Mouse (Mus musculus) layer of hippocampus, adult 8-10 months (tissue): Measurements from ENCODE around the gene Git2. TPM values are rescaled to one million over a fixed set of nuclear protein-coding genes. Genes with fewer than 3 reads are reported as not detected.

Source experiments
- DNase-seq, 2 experiments: peaks; one replicate each; pipeline ENCODE4 v3.0.0; 2022; ENCODE audit warnings: low spot score in 2 of 2
- total RNA-seq, 4 experiments: library from RNA; stranded (reverse); gene quantifications; 2 replicates each; pipeline ENCODE4 v1.2.4; 2022

Gene Git2
- total RNA-seq, 4 experiments from 2014 or later: 51.1 to 61.4 (median 55.3) TPM

DNA sequence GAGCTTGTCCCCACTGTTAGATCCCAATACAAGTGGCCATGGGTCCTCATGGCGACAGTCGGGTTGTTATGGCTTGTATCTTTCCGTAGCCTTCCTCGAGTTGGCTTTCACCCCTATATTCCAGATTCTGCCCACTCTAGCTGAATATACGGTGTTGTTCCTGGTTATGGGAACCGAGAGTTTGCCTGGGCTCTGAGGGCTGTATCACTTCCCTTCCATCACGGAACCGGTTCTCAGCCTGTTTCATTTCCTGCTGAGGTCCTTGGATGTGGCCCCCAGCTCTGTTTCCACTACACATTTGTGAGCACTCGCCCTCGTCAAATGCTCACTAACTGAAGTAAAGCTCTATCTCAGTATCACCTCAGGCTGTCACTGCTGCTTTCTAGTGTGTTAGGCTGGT is 53.3 kb downstream of the Git2 start:
- no peak for DNase-seq

DNA sequence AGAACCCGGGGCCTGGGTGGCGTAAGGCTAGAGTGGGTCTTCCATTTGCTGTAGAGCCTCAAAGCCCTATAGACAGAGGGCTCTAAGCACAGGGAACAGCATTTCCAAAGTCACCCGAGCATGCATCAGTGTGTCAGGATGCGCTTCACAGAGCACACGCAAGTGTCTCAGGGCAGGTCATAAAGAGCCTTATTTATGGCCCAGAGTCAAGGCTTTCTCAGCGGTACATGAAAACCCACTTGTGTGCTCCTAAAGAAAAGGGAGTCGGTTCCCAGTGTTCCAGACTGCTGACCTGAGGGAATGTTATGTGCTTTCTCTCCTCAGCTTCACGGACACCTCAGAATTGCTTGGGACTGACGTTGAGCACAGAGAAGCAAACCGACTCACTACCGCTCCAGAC is 54.5 kb downstream of the Git2 start:
- no peak for DNase-seq

DNA sequence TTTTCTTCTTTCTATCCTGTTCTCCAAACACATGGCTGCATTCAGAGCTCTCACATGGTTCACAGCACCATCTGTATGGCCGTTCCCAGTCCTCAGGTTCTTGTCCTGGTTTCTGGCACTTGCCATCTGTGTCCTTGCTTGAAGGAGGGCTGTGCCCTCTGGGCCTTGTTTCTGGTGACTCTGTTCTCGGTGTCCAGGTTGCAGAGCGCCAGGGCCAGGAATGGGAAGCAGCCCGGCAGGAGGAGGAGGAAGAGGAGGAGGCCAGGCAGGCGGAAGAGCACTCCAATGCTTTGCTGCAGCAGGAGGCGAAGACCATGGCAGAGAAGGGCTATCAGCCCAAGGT is 55.4 kb downstream of the Git2 start:
- no peak for DNase-seq

DNA sequence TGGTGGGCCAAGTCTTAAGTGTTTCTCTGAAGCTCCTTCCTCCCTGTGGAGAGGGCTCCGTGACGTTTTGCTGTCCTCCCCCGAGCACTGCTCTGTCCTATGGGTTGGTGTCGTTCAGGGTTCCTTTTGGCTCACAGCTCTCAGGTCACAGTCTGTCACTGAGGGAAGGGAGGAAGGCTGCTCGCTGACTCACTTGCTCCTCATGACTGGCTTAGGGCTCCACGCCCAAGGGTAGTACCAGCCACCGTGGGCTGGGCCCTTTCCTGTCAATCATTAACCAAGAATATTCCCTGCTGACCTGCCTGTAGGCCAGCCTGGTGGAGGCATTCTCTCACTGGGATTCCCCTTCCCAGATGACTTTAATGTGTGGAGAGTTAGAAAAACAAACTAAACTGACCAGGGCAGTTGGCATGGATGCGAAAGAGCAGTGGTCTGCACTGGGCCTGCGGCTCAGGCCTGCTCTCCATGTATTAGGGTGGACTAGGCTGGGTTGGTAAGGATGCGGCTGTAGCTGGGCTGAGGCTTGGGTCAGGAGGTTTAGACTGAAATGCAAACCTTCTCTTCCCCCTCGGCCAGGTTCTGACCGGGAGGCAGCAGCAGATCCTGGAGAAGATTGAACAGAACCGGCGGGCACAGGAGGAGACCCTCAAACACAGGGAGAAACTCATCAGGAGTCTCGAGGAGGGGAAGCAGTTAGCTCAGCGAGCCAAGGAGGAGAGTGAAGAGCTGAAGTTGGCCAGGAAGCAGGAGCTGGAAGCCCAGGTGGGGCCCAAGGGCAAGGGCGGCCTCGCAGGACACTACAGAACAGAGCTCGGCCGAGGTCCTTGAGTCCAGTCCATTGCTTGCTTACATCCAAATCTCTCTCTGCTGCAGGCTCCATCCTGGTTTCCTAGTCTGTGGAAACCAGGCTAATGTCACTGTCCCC is 56.1 kb downstream of the Git2 start:
- no peak for DNase-seq

DNA sequence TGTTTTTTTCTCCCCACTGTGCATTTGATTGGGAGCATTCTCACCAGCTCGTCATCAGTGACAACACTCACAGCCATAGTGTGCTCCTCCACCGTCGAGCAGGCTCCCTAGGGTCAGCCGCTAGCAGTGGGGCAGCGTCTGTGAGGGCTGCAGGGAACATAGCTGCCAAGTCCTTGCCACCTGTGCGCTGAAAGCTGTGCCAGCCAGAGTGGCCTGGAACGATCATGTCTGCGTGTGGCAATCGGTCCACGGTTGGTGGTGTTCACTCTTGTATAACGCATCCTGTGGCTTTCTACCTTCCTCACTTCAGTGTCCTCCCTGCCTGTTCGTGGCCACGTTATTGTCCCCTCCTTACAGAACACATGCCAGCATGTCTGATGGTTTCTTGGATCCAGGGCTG is 56.8 kb downstream of the Git2 start:
- no peak for DNase-seq

DNA sequence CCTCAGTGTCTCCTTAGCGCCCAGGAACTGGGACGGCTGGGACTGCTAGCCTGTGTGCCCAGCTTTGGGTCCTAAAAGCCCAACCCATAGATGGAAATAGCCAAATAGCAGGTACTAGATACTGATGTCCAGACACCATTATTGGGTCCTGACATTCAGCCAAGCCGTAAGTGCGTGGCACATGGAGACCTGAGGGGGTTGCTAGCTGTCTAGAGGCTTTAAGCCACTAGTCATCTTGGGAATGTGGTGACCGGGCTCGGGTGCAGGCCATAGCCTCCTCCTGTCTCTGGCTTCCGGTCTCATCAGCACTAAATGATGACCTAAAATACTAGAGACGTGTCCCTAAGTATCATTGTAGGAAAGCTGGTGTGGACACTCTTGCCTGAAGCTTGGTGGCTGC is 57.4 kb downstream of the Git2 start:
- no peak for DNase-seq

DNA sequence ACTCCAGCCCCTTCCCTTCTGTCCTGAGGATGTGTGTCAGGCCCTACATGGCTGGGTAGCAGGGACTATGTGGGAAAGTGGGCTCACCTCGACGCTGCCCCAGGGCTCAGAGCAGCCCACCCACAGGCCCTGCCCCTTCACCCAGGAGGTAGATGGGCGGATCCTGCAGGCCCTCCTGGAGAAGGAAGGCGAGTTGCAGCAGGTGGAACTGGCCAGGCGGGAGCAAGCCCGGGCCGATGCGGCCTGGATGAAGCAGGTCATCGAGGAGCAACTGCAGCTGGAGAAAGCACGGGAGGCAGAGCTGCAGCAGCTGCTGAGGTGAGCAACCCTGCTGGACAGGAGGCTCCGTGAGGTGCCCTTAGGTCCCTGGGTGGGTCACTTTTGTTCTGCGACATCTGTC is 58.0 kb downstream of the Git2 start:
- DNase-seq: no peak

DNA sequence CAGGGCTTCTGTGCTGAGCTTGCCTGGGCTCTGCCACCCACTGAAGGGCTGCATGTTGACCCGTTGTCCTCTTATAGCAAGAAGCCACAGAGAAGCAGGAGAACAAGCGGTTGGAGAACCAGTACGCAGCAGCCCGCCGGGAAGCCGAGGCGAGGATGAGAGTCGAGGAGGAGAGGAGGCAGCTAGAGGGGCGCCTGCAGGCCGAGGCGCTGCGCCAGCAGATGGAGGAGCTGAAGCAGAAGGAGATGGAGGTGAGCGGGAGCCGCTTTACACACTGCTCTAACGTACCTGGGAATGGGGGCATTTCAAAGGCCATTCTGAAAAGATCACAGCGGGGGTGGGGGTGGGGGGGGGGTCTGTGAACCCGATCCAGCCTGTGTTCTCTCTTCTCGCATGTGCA is 60.8 kb downstream of the Git2 start:
- no peak for DNase-seq

DNA sequence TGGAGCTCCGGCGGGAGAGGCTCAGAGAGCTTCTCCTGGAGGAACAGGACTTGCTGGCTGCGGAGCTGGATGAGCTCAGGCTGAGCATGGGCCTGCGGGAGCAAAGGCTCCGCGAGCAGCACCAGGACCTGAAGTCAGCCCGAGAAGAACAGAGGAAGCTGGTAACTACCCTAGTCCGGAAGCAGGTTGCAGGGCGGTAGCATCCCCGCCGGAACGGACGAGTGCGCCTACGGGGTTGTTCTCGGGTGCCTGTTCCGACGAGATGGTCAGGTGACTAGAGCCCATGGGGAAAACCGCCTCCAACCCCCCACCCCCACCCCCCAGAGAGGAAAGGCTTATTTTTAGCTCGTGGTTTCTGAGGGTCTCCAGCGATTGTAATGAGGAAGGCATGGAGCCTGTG is 66.0 kb downstream of the Git2 start:
- DNase-seq: no peak

DNA sequence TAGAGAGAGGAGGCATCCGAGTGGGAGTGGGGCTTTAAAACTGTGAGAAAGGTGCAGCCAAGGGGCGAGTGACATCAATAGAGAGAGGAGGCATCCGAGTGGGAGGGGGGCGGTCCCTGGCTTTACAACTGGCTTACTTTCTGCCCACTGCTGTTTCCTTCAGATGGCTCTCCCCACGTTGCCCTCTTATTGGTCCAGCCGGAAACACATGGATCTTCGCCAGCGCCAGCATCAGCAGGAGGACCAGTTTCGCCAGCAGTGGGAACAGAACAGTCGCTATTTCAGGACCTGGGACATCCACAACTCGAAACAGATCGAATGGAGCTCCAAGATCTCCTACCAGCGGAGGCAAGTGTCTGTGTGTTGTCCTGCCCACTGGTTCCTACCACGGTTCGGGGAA is 66.8 kb downstream of the Git2 start:
- DNase-seq: no peak

DNA sequence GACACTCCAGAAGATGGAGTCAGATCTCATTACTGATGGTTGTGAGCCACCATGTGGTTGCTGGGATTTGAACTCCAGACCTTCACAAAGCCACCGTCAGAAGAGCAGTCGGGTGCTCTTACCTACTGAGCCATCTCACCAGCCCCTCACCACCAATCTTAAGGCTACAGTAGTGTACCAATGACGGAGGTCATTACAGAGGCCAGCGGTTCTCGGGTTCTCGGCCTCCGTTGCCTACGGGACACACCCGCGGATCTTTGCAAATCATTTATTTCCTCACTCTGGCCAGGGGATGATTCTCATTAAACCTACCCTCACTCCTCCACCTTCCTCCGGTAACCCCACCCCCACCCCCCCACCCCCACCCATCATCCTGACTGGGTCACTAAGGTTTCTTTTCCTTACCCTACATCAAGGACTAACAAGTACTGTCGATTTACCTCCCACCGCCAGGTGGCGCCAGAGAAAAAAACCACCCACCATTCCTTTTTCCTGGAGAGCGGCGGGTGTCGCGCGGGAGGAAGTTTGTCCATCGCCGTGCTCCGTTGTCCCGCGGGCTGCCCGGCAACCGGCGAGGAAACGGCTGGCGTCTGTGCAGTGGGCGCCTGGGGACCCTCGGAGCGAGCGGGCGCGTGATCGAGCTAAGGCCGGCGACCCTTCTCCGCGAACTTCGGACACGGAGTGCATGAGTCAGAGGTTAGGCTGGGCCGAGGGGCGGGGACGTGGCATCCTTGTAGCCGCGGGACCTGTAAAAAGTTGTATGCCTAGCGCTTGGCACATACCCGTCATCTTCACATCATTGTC is 67.8 kb downstream of the Git2 start, which contains the start of gene Tchp:
Tchp (plus strand) TSS at position 496 of the 804 bp plus-strand sequence.
- peak; percentile 88 to 94 for DNase-seq

DNA sequence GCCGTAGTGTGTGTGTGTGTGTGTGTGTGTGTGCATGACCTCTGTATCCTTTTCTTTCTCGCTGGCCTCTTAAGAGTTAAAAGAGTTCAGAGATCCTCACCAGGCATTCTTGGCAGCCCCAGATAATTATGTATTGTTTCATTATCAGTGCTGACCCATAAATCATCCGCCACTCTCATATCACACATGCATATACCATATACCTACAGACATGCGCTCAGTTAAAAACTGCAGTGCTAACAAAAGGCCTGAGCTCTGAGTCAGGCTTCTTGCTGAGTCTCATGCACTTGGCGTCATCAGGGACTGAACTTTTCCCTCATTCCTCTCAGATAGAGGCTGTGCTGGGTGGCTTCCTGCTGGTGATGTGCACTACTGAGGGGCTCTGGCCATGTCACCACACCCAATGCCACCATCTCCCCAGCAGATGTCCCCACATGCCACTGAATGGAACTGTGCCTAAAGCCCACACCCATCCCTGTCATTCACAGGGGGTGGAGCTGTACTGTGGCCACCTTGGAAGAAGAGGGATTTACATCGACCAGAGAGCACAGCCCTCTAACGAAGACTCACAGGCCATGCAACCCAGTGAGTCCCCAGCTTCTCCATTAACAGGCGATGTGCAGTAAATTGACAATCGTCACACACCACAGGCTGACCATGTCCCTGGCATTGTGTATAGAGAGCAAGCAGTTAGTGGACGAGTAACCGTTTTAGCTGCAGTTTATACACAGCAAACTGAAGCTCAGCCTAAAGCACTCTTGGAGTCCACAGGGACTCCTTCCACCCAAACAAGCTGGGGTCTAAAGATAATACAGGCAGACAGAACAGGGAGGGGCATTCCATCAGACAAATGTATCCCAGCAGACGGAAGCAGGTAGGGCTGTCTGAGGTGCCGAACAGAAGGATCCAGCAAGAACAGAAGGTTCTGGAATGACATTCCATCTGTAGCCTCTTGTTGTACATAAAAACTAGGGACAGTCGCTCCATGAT is 72.6 kb downstream of the Git2 start:
- DNase-seq: no peak

GRCm38 (mm10) chr5:114699015-114699414 is 76.3 kb downstream of the Git2 start:
- DNase-seq: no peak

- peak; percentile 83 to 84 for DNase-seq
Observed at GRCm38 (mm10) chr5:114698044-114698746, 77.1 kb downstream of the Git2 start.

DNA sequence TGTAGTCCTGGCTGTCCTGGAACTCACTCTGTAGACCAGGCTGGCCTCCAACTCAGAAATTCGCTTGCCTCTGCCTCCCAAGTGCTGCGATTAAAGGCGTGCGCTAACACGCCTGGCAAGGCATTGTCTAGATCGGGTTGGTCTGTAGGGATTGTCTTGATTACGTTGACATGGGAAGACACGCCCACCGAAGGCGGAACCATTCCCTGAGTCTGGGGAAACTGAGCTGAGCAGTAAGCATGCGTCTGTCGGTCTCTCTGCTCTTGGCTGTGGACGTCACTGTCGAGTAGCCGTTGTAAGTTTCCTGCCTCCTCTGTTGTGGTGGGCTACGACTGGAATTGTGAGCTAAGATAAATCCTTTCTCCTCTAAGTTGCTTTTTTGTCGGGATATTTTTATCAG is 78.4 kb downstream of the Git2 start:
- DNase-seq: no peak

DNA sequence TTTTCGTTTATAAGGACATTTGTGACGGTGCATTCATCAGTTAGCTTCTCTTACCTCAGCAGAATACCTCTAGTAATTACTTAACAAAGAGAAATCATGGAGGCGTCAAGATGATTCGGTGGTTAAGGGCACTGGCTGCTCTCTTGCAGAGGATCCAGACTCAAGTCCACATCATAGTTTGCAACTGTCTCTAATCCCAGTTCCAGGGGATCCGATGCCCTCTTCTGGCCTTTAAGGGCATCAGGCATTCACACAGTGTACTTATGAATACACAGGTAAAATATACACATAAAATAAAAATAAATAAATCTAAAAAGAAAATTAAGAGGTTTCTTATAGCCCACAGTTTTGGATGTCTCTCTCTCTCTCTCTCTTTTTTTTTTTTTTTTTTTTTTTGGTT is 79.5 kb downstream of the Git2 start:
- no peak for DNase-seq

DNA sequence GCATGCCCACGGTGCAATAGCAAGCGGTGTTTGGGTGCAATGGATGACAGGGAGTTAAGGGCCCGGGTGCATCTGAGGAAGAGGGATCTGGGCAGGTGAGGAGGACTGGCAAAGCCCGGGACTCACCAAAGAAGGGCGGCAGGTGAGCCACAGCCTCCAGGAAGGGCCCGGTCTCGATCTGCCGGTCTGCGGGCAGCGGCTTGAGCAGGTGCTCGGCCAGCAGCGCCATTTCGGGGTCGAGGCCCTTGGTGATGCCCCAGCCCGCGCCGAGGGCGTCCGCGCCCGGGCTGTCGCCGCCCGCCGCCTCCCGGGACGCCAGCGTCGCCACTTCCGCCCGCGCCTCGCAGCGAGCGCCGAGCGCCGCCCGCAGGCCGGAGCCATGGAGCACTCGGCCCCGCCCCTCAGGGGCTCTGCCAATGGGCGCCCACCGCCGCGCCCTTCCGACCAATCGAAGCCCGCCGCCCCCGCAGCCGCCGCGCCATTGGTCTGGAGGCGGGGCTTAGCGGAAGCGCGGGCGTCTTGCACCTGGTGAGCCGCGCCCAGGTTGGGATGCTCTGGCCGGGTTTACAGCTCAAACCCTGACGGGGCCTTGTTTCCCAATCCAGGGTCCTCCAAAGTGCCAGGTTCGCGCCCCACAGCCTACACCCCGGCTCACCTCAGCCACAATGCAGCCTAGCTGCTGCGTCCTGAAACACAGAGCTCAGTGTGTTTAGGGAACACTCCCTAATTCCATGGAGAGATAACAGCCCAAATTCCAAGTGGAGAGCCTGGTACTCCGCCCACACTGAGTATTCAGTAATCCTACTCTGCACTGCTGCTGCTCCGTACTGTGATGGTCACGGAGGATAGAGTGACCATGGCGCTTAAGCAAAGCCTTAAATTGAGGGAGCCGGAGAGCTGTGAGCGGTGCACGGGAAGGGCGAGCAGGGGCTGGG is 84.4 kb downstream of the Git2 start, which contains the start of gene Gltp:
Gltp (minus strand) TSS at position 352 of the 935 bp plus-strand sequence.
- DNase-seq: peak; percentile 85 to 90

GRCm38 (mm10) chr5:114689700-114690366 is 85.5 kb downstream of the Git2 start:
- no peak for DNase-seq

- no peak for DNase-seq
Observed at GRCm38 (mm10) chr5:114688703-114689102, 86.6 kb downstream of the Git2 start.
